Mouse (Mus musculus) brain, adult 2 months (tissue): ENCODE results near the gene Glipr1.
"Not testable (repeated sequence)": the region's sequence is repeated elsewhere in the genome, so short reads cannot be mapped to it uniquely, and the experiment has no call there.

ENCODE experiments used
- DNase-seq: peaks from one replicate; pipeline ENCODE4 v3.0.0; 2011; ENCODE audit warnings: low read depth, low spot score

Glipr1 gene

GRCm38 (mm10) chr10:112002544-112003215, at the start of gene Glipr1:
TSS of gene Glipr1 (minus strand) at chr10:112002631.
- no peak for DNase-seq

- peak; percentile 7 for DNase-seq
Measured at GRCm38 (mm10) chr10:112051956-112052355, 49.5 kb upstream of the Glipr1 start.

- no peak for DNase-seq
Measured at GRCm38 (mm10) chr10:112051220-112051619, 48.8 kb upstream of the Glipr1 start.

- not testable (repeated sequence) for DNase-seq
Measured at GRCm38 (mm10) chr10:112044283-112044682, 41.9 kb upstream of the Glipr1 start.

- not testable (repeated sequence) for DNase-seq
Measured at GRCm38 (mm10) chr10:112043523-112043922, 41.1 kb upstream of the Glipr1 start.

- DNase-seq: not testable (repeated sequence)
Measured at GRCm38 (mm10) chr10:112028689-112029088, 26.3 kb upstream of the Glipr1 start.

- DNase-seq: no peak
Measured at GRCm38 (mm10) chr10:112023585-112023984, 21.2 kb upstream of the Glipr1 start.

GRCm38 (mm10) chr10:112009511-112009910, 7.1 kb upstream of the Glipr1 start:
- not testable (repeated sequence) for DNase-seq

- DNase-seq: no peak
Measured at GRCm38 (mm10) chr10:112001756-112002520, 493 bp downstream of the Glipr1 start.

GRCm38 (mm10) chr10:112001350-112001749, 1.1 kb downstream of the Glipr1 start:
- no peak for DNase-seq

- DNase-seq: no peak
Measured at GRCm38 (mm10) chr10:112000568-112000967, 1.9 kb downstream of the Glipr1 start.

GRCm38 (mm10) chr10:111999765-112000164, 2.7 kb downstream of the Glipr1 start:
- no peak for DNase-seq

- no peak for DNase-seq
Measured at GRCm38 (mm10) chr10:111997671-111998070, 4.8 kb downstream of the Glipr1 start.

- peak; percentile 16 for DNase-seq
Measured at GRCm38 (mm10) chr10:111996911-111997347, 5.5 kb downstream of the Glipr1 start.

GRCm38 (mm10) chr10:111996549-111996904, 5.9 kb downstream of the Glipr1 start:
- no peak for DNase-seq

GRCm38 (mm10) chr10:111995803-111996548, 6.5 kb downstream of the Glipr1 start:
- no peak for DNase-seq

GRCm38 (mm10) chr10:111986453-111986852, 16.0 kb downstream of the Glipr1 start:
- no peak for DNase-seq

- no peak for DNase-seq
Measured at GRCm38 (mm10) chr10:111983070-111983469, 19.4 kb downstream of the Glipr1 start.

GRCm38 (mm10) chr10:111977584-111977983, 24.8 kb downstream of the Glipr1 start:
- DNase-seq: peak; percentile 69

- peak; percentile 99 for DNase-seq
Measured at GRCm38 (mm10) chr10:111972542-111973361, 29.7 kb downstream of the Glipr1 start, which contains the start of gene Krr1. TSS of gene Krr1 (plus strand) at chr10:111972664.

GRCm38 (mm10) chr10:111971929-111972328, 30.5 kb downstream of the Glipr1 start:
- DNase-seq: no peak
